Mouse (Mus musculus) liver, embryonic 13.5 days (tissue): ENCODE data around the gene Tcf7l1. TPM values are rescaled to one million over a fixed set of nuclear protein-coding genes. Genes with fewer than 3 reads are reported as not detected.
A peak's percentile ranks its signal among the peaks of the same experiment; 100 is the strongest.

ENCODE experiments used
- ATAC-seq: fragments of 200-750 bp; cut with Nextera tagmentation; 2 replicates; pipeline ENCODE4 v1.8.0; 2017; ENCODE audit warnings: low read depth, mild to moderate bottlenecking, moderate number of reproducible peaks, moderate library complexity
- DNase-seq: peaks from one replicate; pipeline ENCODE4 v3.0.0; 2022
- H3K27ac ChIP-seq: fragments of 300-500 bp; sonication (generic); 2 replicates; pipeline ENCODE4 v1.5.1; 2015; ENCODE audit warnings: moderate library complexity, mild to moderate bottlenecking, inconsistent platforms
- H3K27me3 ChIP-seq: fragments of 300-500 bp; sonication (generic); 2 replicates; pipeline ENCODE4 v1.6.1; 2015; ENCODE audit warnings: mild to moderate bottlenecking, inconsistent platforms
- H3K36me3 ChIP-seq: fragments of 300-500 bp; sonication (generic); 2 replicates; pipeline ENCODE4 v1.6.1; 2015; ENCODE audit warnings: mild to moderate bottlenecking, inconsistent platforms
- H3K4me1 ChIP-seq: fragments of 300-500 bp; sonication (generic); replicated peaks from 2 replicates; pipeline ENCODE4 v1.6.1; 2015; ENCODE audit warnings: inconsistent platforms
- H3K4me2 ChIP-seq: fragments of 300-500 bp; sonication (generic); 2 replicates; pipeline ENCODE4 v1.6.1; 2015; ENCODE audit warnings: inconsistent platforms, mild to moderate bottlenecking, moderate library complexity
- H3K4me3 ChIP-seq: fragments of 300-500 bp; sonication (generic); replicated peaks from 2 replicates; pipeline ENCODE4 v1.5.1; 2015; ENCODE audit warnings: mild to moderate bottlenecking, inconsistent platforms
- H3K9ac ChIP-seq: fragments of 300-500 bp; sonication (generic); 2 replicates; pipeline ENCODE4 v1.6.1; 2015; ENCODE audit warnings: mild to moderate bottlenecking, inconsistent platforms
- H3K9me3 ChIP-seq: fragments of 300-500 bp; sonication (generic); replicated peaks from 2 replicates; pipeline ENCODE4 v1.6.1; 2016; ENCODE audit warnings: inconsistent platforms
- WGBS: fragments of 180-500 bp; shearing (Covaris S2); methylation state at CpG from one replicate; pipeline ENCODE4 v1.1.7; 2015; ENCODE audit not compliant: insufficient replicate concordance; 5-methylcytosine and 5-hydroxymethylcytosine counted together
- polyA plus RNA-seq: library from polyadenylated mRNA; unstranded; fragments of >200 nt; fragmentation: Nextera tagmentation; extraction: Ambion mirVana; gene quantifications from 2 replicates; pipeline ENCODE4 v1.2.1, GENCODE M21; 2015

Gene Tcf7l1
- polyA plus RNA-seq, 1 experiment from 2014 or later = 3.3 TPM

DNA sequence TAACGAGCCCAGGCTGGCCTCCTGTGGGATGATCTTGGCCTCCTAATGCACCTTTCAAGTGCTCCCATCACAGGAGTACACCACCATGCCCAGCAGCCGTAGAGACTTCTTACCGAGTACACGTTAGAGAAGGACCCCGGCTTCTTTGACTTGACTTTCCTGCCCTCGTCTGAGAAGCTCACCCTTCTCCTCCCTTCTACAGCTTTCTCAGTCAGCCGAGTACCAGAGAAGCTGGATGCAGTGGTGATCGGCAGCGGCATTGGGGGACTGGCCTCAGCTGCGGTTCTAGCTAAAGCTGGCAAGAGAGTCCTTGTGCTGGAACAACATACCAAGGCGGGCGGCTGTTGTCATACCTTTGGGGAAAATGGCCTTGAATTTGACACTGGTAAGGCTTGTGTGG, 188.3 kb downstream of the Tcf7l1 start:
- WGBS = 81% methylated on average over 12 of the region's 12 CpGs
- DNase-seq (no peak), ATAC-seq (no peak)
- Histone ChIP-seq H3K36me3 (peaks cover 22% of the 10 kb centered on the region), H3K27ac (no peak overlapping the region), H3K27me3 (no peaks in the 10 kb centered on the region), H3K4me1 (peaks cover 30% of the 10 kb centered on the region), H3K9ac (no peak overlapping the region), H3K9me3 (no peaks in the 10 kb centered on the region), H3K4me2 (no peak overlapping the region), H3K4me3 (no peak overlapping the region)

DNA sequence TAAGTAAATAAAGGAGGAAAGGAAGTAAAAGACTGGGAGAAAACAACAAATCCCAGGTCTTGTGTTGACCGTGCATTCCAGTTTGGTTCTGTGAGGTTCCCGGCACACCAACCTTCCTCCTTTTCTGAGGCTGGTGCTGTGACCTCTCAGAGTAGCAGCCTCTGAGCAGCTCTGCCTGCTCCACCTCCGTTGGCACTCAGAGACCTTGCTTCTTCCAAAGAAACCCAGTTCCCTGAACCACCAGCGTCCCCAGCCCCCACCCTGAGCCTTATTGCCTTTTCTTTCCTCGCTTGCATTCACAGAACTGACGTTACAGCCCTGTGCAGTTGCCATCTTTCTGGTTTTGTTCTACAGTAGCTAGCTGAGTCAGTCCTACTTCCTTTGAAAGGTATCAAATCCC, 188.8 kb downstream of the Tcf7l1 start:
- Histone ChIP-seq H3K36me3 (peaks cover 17% of the 10 kb centered on the region), H3K9me3 (no peaks in the 10 kb centered on the region), H3K4me3 (no peak overlapping the region), H3K4me2 (no peak overlapping the region), H3K4me1 (peaks cover 30% of the 10 kb centered on the region), H3K9ac (no peak overlapping the region), H3K27me3 (no peaks in the 10 kb centered on the region), H3K27ac (no peak overlapping the region)
- WGBS = 75% methylated on average over 6 of the region's 6 CpGs
- ATAC-seq (no peak), DNase-seq (no peak)

DNA sequence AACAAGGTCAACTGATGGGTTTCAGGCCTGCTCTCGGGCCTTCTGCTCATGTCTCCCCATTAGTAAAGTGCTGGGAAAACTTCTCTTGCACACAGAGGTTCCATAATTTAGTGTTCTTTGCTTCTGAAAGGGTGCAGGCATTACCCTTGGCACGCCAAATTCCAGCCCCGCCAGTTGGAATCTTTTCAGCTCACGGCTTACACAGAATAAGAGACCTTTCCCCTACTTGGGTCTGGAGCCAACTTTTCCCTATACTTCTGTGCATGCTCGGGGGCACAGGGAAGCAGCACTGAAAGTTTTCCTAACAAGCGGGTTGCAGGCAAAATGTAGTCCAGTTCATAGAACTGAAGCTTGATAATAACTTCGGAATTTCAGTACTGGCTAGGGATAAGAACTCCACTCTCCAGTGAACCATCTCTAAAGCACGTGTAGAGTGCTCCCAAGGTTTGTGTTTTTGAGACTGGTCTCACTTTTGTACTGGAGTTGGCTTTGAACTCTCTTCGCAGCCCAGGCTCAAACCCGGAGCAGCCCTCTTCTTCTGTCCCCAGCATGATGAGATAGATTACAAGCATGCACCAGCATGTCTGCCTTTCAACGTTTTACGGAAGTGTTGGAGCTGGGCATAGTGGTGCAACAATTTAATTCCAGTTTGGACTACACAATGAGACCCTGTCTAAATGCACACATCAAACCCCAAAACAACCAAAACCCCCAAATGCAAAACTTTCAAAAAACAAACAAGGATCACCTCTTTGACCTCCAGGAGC, 190.1 kb downstream of the Tcf7l1 start:
- peaks cover 27% of the 10 kb centered on the region for H3K4me1 ChIP-seq
- H3K4me2 ChIP-seq = peak overlapping the region; percentile 84
- peak overlapping the region; percentile 67 for H3K4me3 ChIP-seq
- H3K36me3 ChIP-seq = peaks cover 5% of the 10 kb centered on the region
- no peak for ATAC-seq
- peak overlapping the region; percentile 75 for H3K9ac ChIP-seq
- no peaks in the 10 kb centered on the region for H3K9me3 ChIP-seq
- peak overlapping the region; percentile 63 for H3K27ac ChIP-seq
- no peaks in the 10 kb centered on the region for H3K27me3 ChIP-seq
- DNase-seq = no peak
- WGBS = 32% methylated on average over 12 of the region's 12 CpGs

DNA sequence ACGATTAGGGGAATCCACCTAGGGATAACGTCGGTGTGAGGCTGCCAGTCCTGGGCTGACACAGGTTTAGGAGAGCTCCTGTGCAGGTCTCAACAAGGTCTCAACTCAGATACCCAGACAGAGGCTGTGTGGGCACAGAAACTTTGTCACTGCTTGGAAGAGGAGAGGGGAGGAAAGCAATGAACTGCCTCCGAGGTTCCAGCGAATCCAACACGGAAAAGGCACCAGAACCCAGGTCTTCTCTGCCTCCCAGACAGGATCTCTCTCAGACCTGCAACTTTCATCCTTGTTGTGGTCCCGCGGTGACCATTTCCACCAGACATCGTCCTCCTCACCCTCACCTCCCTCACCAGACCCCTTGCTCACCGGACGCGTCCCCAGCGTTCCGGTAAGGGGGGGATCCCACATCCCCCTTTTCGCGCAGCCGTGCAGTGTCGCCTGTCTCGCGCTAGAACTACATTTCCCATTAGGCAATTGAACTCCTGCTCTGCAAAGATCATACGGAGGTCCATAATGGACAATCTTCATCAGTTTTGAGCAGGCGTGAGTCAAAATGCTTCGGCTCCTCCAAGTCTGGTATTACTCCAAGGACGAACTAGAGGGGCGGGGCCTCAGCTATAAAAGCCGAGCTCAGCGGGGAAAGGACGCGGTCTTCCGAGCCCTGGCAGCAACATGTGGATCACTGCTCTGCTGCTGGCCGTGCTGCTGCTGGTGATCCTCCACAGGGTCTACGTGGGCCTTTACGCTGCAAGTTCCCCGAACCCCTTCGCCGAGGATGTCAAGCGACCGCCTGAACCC, 190.9 kb downstream of the Tcf7l1 start, which contains the start of the genes Elmod3 and Retsat:
Gene Elmod3, minus strand, starts transcription at position 458 of the 798 bp plus-strand sequence.
Gene Retsat, plus strand, starts transcription at position 520 of the 798 bp plus-strand sequence.
- Histone ChIP-seq H3K9me3 (no peaks in the 10 kb centered on the region), H3K4me2 (peak within 1 kb of the TSS; percentile 84), H3K9ac (peak within 1 kb of the TSS; percentile 75), H3K4me3 (peak within 1 kb of the TSS; percentile 67), H3K36me3 (no peaks in the 10 kb centered on the region), H3K27ac (peak within 1 kb of the TSS; percentile 63), H3K4me1 (peaks cover 27% of the 10 kb centered on the region), H3K27me3 (no peaks in the 10 kb centered on the region)
- peak; percentile 85 for DNase-seq
- peak; percentile 83 for ATAC-seq
- WGBS = under 1% methylated on average over 38 of the region's 38 CpGs

DNA sequence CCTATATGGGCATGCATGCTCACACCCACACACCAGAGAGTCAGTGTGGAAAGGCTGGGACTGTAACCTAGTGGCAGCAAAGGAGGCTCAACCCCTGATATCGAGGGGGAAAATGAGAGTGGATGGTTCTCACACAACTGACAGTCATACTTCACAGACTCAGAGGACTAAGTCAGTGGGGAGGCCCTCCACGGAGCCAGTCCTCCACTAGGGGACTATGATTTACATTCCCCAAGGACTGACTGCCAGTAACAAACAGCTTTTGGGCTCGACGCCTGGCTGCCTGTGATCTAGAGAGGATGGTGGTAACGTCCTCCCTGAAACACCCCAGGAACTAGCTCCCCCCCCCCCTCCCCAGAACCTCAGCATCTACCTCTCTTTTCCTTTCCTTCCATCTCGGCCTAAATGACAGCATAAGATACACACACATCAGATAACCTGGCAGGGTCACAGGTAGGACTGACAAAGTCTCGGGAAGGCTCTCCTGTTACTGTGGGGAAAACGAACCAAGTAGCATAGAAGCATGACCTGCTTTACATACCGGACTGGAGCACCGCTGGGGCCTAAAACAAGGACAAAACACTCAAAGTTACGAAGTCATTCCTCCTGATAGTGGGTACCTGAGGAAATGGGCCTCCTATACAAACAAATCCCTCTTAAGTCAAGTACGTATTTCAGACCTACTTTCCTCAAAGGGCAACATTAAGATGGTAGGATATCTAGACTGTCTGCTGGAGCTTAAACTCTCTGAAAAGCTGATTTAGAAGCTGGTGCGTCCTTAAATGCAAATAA, 191.8 kb downstream of the Tcf7l1 start:
- peak overlapping the region; percentile 67 for H3K4me3 ChIP-seq
- peaks cover 27% of the 10 kb centered on the region for H3K4me1 ChIP-seq
- no peak for ATAC-seq
- H3K9me3 ChIP-seq = no peaks in the 10 kb centered on the region
- WGBS = 47% methylated on average over 13 of the region's 13 CpGs
- DNase-seq = no peak
- H3K9ac ChIP-seq = peak overlapping the region; percentile 75
- no peak overlapping the region for H3K27ac ChIP-seq
- H3K27me3 ChIP-seq = no peaks in the 10 kb centered on the region
- peak overlapping the region; percentile 84 for H3K4me2 ChIP-seq
- H3K36me3 ChIP-seq = no peaks in the 10 kb centered on the region

DNA sequence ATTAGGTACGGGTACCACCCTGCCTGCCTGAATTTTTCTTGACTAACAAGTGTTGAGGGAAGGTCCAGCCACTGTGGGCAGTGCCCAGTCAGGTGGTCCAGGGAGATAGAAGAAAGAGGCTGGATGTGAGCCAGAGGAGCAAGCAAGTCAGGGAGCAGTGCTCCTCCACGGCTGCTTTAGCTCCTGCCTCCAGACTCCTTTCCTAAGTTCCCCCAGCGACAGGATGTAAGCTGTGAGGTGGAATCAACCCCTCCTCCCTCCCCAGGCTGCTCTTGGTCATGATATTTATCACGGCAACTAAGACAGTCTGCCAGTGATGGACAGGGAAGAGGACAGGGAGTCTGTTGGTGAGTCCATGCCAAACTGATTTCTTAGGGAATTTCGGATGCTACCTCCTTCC, 195.1 kb downstream of the Tcf7l1 start:
- no peak overlapping the region for H3K9ac ChIP-seq
- no peak for ATAC-seq
- no peaks in the 10 kb centered on the region for H3K9me3 ChIP-seq
- no peak overlapping the region for H3K27ac ChIP-seq
- H3K4me1 ChIP-seq = peaks cover 17% of the 10 kb centered on the region
- no peaks in the 10 kb centered on the region for H3K36me3 ChIP-seq
- WGBS = 44% methylated on average over 5 of the region's 5 CpGs
- H3K27me3 ChIP-seq = no peaks in the 10 kb centered on the region
- no peak overlapping the region for H3K4me3 ChIP-seq
- DNase-seq = no peak
- no peak overlapping the region for H3K4me2 ChIP-seq

DNA sequence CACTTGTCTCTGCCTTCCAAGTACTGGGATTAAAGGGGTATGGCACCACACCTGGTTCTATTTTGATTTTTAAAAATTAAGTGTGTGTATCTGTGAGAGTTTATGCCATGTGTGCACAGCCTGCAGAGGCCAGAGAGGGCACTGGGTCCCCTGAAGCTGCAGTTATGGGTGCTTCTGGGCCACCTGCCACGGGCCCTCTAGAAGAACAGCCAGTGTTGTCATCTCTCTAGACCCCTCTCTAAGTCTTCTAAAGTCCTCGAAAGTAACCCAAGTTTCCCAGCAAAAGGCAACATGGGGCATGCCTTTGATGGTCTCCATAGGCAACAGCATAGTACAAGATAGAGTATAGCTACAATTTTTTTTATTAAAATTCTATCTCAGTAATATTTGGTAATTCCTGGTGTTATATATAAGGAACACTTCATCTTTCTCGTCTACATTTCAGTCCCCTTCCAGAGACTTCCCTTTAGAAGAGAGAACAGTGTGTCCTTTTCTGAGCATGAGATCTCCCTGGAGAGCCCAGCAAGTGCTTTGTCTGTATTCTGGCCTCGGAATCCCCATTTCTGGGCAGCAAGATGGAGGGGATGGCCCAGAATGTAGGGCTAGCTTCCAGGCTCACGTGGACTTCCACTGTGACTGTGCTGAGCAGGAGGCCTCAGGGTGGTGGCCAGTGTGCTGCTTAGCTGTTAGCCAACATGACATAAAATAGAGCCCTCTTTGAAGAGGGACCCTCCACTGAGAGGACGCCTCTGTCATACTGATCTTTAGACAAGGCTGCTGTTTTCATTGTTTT, 195.8 kb downstream of the Tcf7l1 start:
- Histone ChIP-seq H3K4me2 (no peak overlapping the region), H3K27ac (no peak overlapping the region), H3K27me3 (no peaks in the 10 kb centered on the region), H3K4me1 (peaks cover 12% of the 10 kb centered on the region), H3K9ac (no peak overlapping the region), H3K9me3 (no peaks in the 10 kb centered on the region), H3K4me3 (no peak overlapping the region), H3K36me3 (no peaks in the 10 kb centered on the region)
- no peak for DNase-seq
- 64% methylated on average over 6 of the region's 6 CpGs for WGBS
- no peak for ATAC-seq

DNA sequence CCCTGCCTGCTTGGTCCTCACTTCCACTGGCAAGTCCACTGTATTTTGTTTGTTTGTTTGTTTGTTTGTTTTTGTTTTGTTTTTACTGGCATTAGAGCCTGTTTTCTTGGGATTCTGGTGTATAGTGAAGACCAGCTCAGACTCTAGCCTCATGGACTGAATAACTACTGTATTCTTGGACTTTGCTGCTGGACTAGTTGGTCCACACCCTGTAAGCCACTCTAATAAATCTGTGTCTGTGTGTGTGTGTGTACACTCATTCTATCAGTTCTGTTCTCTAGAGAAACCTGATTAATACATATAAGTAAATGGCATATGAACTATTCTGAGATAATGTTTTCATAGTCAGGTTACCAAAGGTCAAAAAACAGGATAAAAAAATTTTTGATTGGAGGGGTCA, 198.9 kb downstream of the Tcf7l1 start:
- Histone ChIP-seq H3K36me3 (0 out of 2 replicates have a peak, but pooled peaks cover 7% of the 10 kb centered on the region), H3K4me2 (no peak overlapping the region), H3K9me3 (no peaks in the 10 kb centered on the region), H3K27me3 (no peaks in the 10 kb centered on the region), H3K27ac (no peak overlapping the region), H3K4me3 (no peak overlapping the region), H3K4me1 (no peaks in the 10 kb centered on the region), H3K9ac (no peak overlapping the region)
- ATAC-seq = no peak
- no peak for DNase-seq

DNA sequence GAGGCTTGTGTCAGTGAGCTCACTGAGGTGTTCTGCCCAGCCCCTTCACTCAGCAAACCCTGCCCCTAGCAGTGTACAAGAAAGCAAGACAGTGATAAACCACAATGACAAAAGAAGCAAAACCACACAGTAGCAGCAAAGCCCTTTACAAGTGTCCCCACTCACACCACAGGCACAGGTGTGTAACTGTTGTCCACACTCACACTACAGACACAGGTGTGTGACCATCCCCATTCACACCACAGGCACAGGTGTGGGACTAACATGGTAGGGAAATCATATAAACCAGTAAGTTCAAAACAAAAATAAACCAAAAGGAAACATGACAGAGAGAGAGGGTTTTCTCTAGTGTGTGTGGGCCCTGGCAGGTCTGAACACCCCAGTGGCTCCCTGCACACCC, 200.7 kb downstream of the Tcf7l1 start:
- Histone ChIP-seq H3K9ac (no peak overlapping the region), H3K4me1 (0 out of 2 replicates have a peak, but pooled peaks cover 7% of the 10 kb centered on the region), H3K9me3 (no peaks in the 10 kb centered on the region), H3K4me3 (no peak overlapping the region), H3K27ac (no peak overlapping the region), H3K4me2 (no peak overlapping the region), H3K36me3 (0 out of 2 replicates have a peak, but pooled peaks cover 7% of the 10 kb centered on the region), H3K27me3 (no peaks in the 10 kb centered on the region)
- DNase-seq (no peak), ATAC-seq (no peak)

DNA sequence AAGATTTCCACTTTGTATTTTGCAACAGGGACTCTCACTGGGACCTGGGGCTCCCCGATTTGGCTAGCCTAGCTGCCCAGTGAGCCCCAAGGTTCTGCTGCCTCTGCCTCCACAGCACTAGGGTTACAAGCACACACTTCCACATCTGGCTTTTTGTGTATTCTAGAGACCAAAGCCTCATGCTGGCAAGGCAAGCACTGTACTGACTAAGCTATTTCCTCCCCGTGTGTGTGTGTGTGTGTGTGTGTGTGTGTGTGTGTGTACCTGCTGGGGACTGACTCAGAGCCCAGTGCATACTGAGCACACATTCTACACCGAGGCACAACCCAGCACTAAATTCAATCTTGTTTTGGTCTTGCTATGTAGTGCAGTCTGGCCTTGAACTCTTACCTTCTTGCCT, 202.4 kb downstream of the Tcf7l1 start:
- ATAC-seq (no peak), DNase-seq (no peak)
- 51% methylated on average over 3 of the region's 3 CpGs for WGBS
- Histone ChIP-seq H3K36me3 (0 out of 2 replicates have a peak, but pooled peaks cover 7% of the 10 kb centered on the region), H3K4me3 (no peak overlapping the region), H3K4me2 (no peak overlapping the region), H3K27ac (no peak overlapping the region), H3K27me3 (no peaks in the 10 kb centered on the region), H3K9ac (no peak overlapping the region), H3K9me3 (no peaks in the 10 kb centered on the region), H3K4me1 (0 out of 2 replicates have a peak, but pooled peaks cover 9% of the 10 kb centered on the region)
